Mouse (Mus musculus): ENCODE results near the gene Fstl5.

Gene Fstl5

GRCm38 (mm10) chr3:76508811-76509210, 434.7 kb downstream of the Fstl5 start:
- DNase-seq (ENCODE audit: low spot score): no peak

- no peak for DNase-seq (ENCODE audit: low spot score)
Observed at GRCm38 (mm10) chr3:76567346-76567745, 493.3 kb downstream of the Fstl5 start.

GRCm38 (mm10) chr3:76572478-76572877, 498.4 kb downstream of the Fstl5 start:
- DNase-seq (ENCODE audit: low spot score): no peak

GRCm38 (mm10) chr3:76572920-76573541, 499.0 kb downstream of the Fstl5 start:
- DNase-seq (ENCODE audit: low spot score): no peak

GRCm38 (mm10) chr3:76593148-76593547, 519.1 kb downstream of the Fstl5 start:
- no peak for DNase-seq (ENCODE audit: low spot score)

- DNase-seq (ENCODE audit: low spot score): no peak
Observed at GRCm38 (mm10) chr3:76620044-76620443, 546.0 kb downstream of the Fstl5 start.

- DNase-seq (ENCODE audit: low spot score): no peak
Observed at GRCm38 (mm10) chr3:76654243-76654642, 580.2 kb downstream of the Fstl5 start.

GRCm38 (mm10) chr3:76670859-76671258, 596.8 kb downstream of the Fstl5 start:
- no peak for DNase-seq (ENCODE audit: low spot score)

GRCm38 (mm10) chr3:76676006-76676405, 601.9 kb downstream of the Fstl5 start:
- DNase-seq (ENCODE audit: low spot score): no peak

- no peak for DNase-seq (ENCODE audit: low spot score)
Observed at GRCm38 (mm10) chr3:76679853-76680545, 605.9 kb downstream of the Fstl5 start.

- DNase-seq (ENCODE audit: low spot score): no peak
Observed at GRCm38 (mm10) chr3:76680546-76680883, 606.4 kb downstream of the Fstl5 start.

- no peak for DNase-seq (ENCODE audit: low spot score)
Observed at GRCm38 (mm10) chr3:76697134-76697629, 623.1 kb downstream of the Fstl5 start.

- DNase-seq (ENCODE audit: low spot score): no peak
Observed at GRCm38 (mm10) chr3:76739221-76739620, 665.2 kb downstream of the Fstl5 start.

Data from urinary bladder, postnatal 10 days (tissue).